Mouse (Mus musculus): ENCODE data around the gene Nr4a1. TPM values are rescaled to one million over a fixed set of nuclear protein-coding genes. Genes with fewer than 3 reads are reported as not detected.

Nr4a1 gene
- polyA plus RNA-seq, 1 experiment: 6.8 TPM

DNA sequence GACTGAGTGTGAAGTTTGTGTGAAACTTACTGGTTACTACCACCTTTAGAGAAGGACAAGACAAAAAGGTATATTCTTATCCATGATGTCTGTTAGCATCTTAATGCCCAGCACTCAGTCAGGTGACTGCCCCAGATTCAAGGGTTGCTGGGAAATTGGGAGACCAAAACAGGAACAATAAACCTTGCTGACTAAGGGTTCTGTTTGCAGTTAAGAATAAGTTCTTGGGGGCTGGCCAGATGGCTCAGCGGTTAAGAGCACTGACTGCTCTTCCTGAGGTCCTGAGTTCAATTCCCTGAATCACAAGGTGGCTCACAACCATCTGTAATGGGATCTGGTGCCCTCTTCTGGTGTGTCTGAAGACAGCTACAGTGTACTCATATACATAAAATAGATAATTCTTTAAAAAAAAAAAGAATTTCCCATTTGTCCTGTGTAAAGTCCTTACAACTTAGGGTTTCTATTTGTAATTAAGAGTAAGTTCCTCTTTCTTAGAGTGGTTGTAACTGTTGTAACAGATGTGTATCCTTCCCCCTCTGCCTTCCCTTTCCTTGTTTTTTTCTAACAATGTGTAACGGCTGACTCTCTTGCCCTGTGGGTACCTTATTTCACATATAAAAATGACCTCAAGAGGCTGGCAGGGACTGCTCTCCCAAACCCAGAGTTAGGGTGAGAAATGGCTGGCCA lies 63.9 kb downstream of the Nr4a1 start:
- Histone ChIP-seq H3K4me3 (replicated peaks) (peak overlapping the region; percentile 94), H3K36me3 (replicated peaks; ENCODE audit: low read length) (no peaks in the 10 kb centered on the region), H3K9me3 (peaks cover 10% of the 10 kb centered on the region), H3K4me1 (peaks cover 83% of the 10 kb centered on the region), H3K27me3 (replicated peaks) (peaks cover 15% of the 10 kb centered on the region)
- TF ChIP-seq FLI1 (IDR thresholded peaks at IDR 0.05; ENCODE audit: low read length): no peak
- TF ChIP-seq GATA1 (IDR thresholded peaks at IDR 0.05; ENCODE audit: borderline replicate concordance, low read length): no peak

GRCm38 (mm10) chr15:101318889-101319765 lies 65.1 kb downstream of the Nr4a1 start:
- peaks cover 10% of the 10 kb centered on the region for H3K9me3 ChIP-seq
- H3K36me3 ChIP-seq (replicated peaks; ENCODE audit: low read length): no peaks in the 10 kb centered on the region
- H3K4me3 ChIP-seq (replicated peaks): peak overlapping the region; percentile 31
- TF ChIP-seq FLI1 (IDR thresholded peaks at IDR 0.05; ENCODE audit: low read length): no peak
- TF ChIP-seq GATA1 (IDR thresholded peaks at IDR 0.05; ENCODE audit: borderline replicate concordance, low read length): no peak
- H3K27me3 ChIP-seq (replicated peaks): peaks cover 14% of the 10 kb centered on the region
- peaks cover 88% of the 10 kb centered on the region for H3K4me1 ChIP-seq

GRCm38 (mm10) chr15:101320010-101320617 lies 66.0 kb downstream of the Nr4a1 start:
- H3K9me3 ChIP-seq: peaks cover 3% of the 10 kb centered on the region
- H3K4me1 ChIP-seq: peaks cover 82% of the 10 kb centered on the region
- peak overlapping the region; percentile 82 for H3K4me3 ChIP-seq (replicated peaks)
- no peaks in the 10 kb centered on the region for H3K36me3 ChIP-seq (replicated peaks; ENCODE audit: low read length)
- TF ChIP-seq FLI1 (IDR thresholded peaks at IDR 0.05; ENCODE audit: low read length): no peak
- TF ChIP-seq GATA1 (IDR thresholded peaks at IDR 0.05; ENCODE audit: borderline replicate concordance, low read length): no peak
- H3K27me3 ChIP-seq (replicated peaks): peaks cover 14% of the 10 kb centered on the region

- H3K27me3 ChIP-seq (replicated peaks): peaks cover 14% of the 10 kb centered on the region
Observed at GRCm38 (mm10) chr15:101320618-101321041, 66.6 kb downstream of the Nr4a1 start.

GRCm38 (mm10) chr15:101321126-101321525 lies 67.1 kb downstream of the Nr4a1 start:
- Histone ChIP-seq H3K4me3 (replicated peaks) (peak overlapping the region; percentile 80), H3K36me3 (replicated peaks; ENCODE audit: low read length) (no peaks in the 10 kb centered on the region), H3K9me3 (no peaks in the 10 kb centered on the region), H3K4me1 (peaks cover 79% of the 10 kb centered on the region), H3K27me3 (replicated peaks) (peaks cover 15% of the 10 kb centered on the region)
- TF ChIP-seq GATA1 (IDR thresholded peaks at IDR 0.05; ENCODE audit: borderline replicate concordance, low read length) (no peak), FLI1 (IDR thresholded peaks at IDR 0.05; ENCODE audit: low read length) (no peak)

More at GRCm38 (mm10) chr15:101320618-101321041, 66.6 kb downstream of the Nr4a1 start:
- Histone ChIP-seq H3K36me3 (replicated peaks; ENCODE audit: low read length) (no peaks in the 10 kb centered on the region), H3K4me1 (peaks cover 78% of the 10 kb centered on the region), H3K4me3 (replicated peaks) (peak overlapping the region; percentile 82), H3K9me3 (no peaks in the 10 kb centered on the region)
- TF ChIP-seq GATA1 (IDR thresholded peaks at IDR 0.05; ENCODE audit: borderline replicate concordance, low read length) (peak; percentile 57; the same call in 1 of the 3 replicates), FLI1 (IDR thresholded peaks at IDR 0.05; ENCODE audit: low read length) (no peak)

DNA sequence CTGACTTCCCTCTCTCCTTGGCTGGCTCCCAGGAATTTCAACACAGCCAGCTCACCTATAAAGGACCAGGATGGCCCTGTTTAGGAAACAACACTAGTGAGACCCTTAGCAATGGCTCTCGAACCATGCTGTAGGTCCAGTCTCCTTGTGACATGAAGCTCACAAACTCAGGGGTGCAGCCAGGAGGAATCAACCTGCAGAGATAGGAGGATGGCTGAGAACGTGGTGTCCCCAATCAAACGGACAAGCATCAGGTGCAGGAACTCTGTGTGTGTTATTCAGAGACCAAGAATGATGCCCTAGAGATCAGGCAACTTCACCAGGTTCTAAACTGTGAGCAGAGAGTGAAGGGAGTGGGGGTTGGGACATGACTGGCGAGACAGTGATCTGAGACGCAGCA lies 68.0 kb downstream of the Nr4a1 start:
- no peaks in the 10 kb centered on the region for H3K9me3 ChIP-seq
- peaks cover 17% of the 10 kb centered on the region for H3K27me3 ChIP-seq (replicated peaks)
- H3K4me1 ChIP-seq: peaks cover 79% of the 10 kb centered on the region
- no peaks in the 10 kb centered on the region for H3K36me3 ChIP-seq (replicated peaks; ENCODE audit: low read length)
- H3K4me3 ChIP-seq (replicated peaks): peak overlapping the region; percentile 18
- TF ChIP-seq GATA1 (IDR thresholded peaks at IDR 0.05; ENCODE audit: borderline replicate concordance, low read length) (no peak), FLI1 (IDR thresholded peaks at IDR 0.05; ENCODE audit: low read length) (no peak)

DNA sequence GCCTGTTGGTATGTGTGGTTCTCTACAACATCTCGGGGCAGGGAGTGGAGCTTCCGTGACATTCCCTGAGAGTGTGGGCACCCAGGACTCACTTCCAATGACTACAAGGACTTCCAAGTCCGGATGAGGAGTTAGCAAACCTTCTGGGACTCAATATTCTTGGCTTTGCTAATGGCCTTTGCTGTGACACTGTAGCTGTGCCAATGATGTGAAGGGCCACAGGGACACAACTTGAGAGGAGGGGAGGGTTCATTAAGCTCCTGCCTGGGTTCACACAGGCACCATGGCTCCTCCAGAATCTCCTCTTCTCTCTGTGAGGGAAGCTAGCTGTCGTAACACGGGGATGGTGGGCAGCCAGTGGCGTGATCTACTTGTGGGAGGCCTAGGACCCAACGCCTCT lies 68.6 kb downstream of the Nr4a1 start:
- Histone ChIP-seq H3K4me1 (peaks cover 79% of the 10 kb centered on the region), H3K27me3 (replicated peaks) (peaks cover 17% of the 10 kb centered on the region), H3K9me3 (no peaks in the 10 kb centered on the region), H3K4me3 (replicated peaks) (no peak overlapping the region), H3K36me3 (replicated peaks; ENCODE audit: low read length) (no peaks in the 10 kb centered on the region)
- no peak for TF ChIP-seq GATA1 (IDR thresholded peaks at IDR 0.05; ENCODE audit: borderline replicate concordance, low read length)
- no peak for TF ChIP-seq FLI1 (IDR thresholded peaks at IDR 0.05; ENCODE audit: low read length)

- no peaks in the 10 kb centered on the region for H3K9me3 ChIP-seq
- H3K4me1 ChIP-seq: peaks cover 79% of the 10 kb centered on the region
- TF ChIP-seq GATA1 (IDR thresholded peaks at IDR 0.05; ENCODE audit: borderline replicate concordance, low read length) (no peak), FLI1 (IDR thresholded peaks at IDR 0.05; ENCODE audit: low read length) (no peak)
- H3K27me3 ChIP-seq (replicated peaks): peaks cover 25% of the 10 kb centered on the region
- no peak overlapping the region for H3K4me3 ChIP-seq (replicated peaks)
- no peaks in the 10 kb centered on the region for H3K36me3 ChIP-seq (replicated peaks; ENCODE audit: low read length)
Observed at GRCm38 (mm10) chr15:101323511-101323910, 69.4 kb downstream of the Nr4a1 start.

Other genes starting within 250 kb of the Nr4a1 start
- gene Gm47841, start 206.9 kb upstream of the Nr4a1 start, polyA plus RNA-seq (2012; ENCODE audit: insufficient read depth, low replicate concordance): not detected in 2 replicates
- gene Fignl2, start 175.7 kb upstream of the Nr4a1 start, polyA plus RNA-seq (2012; ENCODE audit: insufficient read depth, low replicate concordance): 0.61 and 0.94 TPM in 2 replicates
- gene Ankrd33, start 138.5 kb upstream of the Nr4a1 start, polyA plus RNA-seq (2012; ENCODE audit: insufficient read depth, low replicate concordance): not detected in 2 replicates
- gene Acvrl1, start 125.7 kb upstream of the Nr4a1 start, polyA plus RNA-seq (2012; ENCODE audit: insufficient read depth, low replicate concordance): 2.1 and 7.9 TPM in 2 replicates
- gene Acvr1b, start 80.2 kb upstream of the Nr4a1 start, polyA plus RNA-seq (2012; ENCODE audit: insufficient read depth, low replicate concordance): 6.1 and 8.2 TPM in 2 replicates
- gene Grasp, start 30.1 kb upstream of the Nr4a1 start, polyA plus RNA-seq (2012; ENCODE audit: insufficient read depth, low replicate concordance): 0.47 TPM in 1 of 2 replicates, not detected in the other
- 36.9 and 65.9 TPM in 2 replicates for gene Atg101, start 30.0 kb downstream of the Nr4a1 start, polyA plus RNA-seq (2012; ENCODE audit: insufficient read depth, low replicate concordance)
- gene 6030408B16Rik, start 38.9 kb downstream of the Nr4a1 start, polyA plus RNA-seq (2012; ENCODE audit: insufficient read depth, low replicate concordance): 2.1 TPM in 1 of 2 replicates, not detected in the other
- gene Krt80, start 115.9 kb downstream of the Nr4a1 start, polyA plus RNA-seq (2012; ENCODE audit: insufficient read depth, low replicate concordance): 0.63 TPM in 1 of 2 replicates, not detected in the other
- gene Krt7, start 156.8 kb downstream of the Nr4a1 start, polyA plus RNA-seq (2012; ENCODE audit: insufficient read depth, low replicate concordance): not detected in 2 replicates
- gene Krt87, start 184.5 kb downstream of the Nr4a1 start, polyA plus RNA-seq (2012; ENCODE audit: insufficient read depth, low replicate concordance): not detected in 2 replicates
- gene Krt88, start 193.5 kb downstream of the Nr4a1 start, polyA plus RNA-seq (2012; ENCODE audit: insufficient read depth, low replicate concordance): 2.8 TPM in 1 of 2 replicates, not detected in the other
- not detected in 2 replicates for gene Krt81, start 209.5 kb downstream of the Nr4a1 start, polyA plus RNA-seq (2012; ENCODE audit: insufficient read depth, low replicate concordance)
- not detected in 2 replicates for gene Krt86, start 219.2 kb downstream of the Nr4a1 start, polyA plus RNA-seq (2012; ENCODE audit: insufficient read depth, low replicate concordance)
- not detected in 2 replicates for gene Krt83, start 237.2 kb downstream of the Nr4a1 start, polyA plus RNA-seq (2012; ENCODE audit: insufficient read depth, low replicate concordance)